Mouse (Mus musculus): Measurements from ENCODE around the gene Bean1. TPM values are rescaled to one million over a fixed set of nuclear protein-coding genes. Genes with fewer than 3 reads are reported as not detected.

The Bean1 gene
- polyA plus RNA-seq, 1 experiment from 2014 or later = not detected

DNA sequence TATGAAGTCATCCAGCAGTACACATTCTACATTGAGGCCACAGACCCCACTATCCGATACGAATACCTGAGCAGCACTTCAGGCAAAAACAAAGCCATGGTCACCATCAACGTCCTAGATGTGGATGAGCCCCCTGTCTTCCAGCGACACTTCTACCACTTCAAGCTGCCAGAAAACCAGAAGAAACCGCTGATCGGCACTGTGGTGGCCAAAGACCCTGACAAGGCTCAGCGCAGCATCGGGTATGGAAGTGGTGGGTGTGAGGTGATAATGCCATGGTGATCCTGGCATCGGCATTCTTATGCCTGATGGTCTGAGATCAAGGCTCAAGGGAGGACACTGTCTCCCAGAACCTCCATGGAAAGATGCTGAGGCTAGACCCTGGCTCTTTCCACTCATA is 39.3 kb upstream of the Bean1 start:
- H3K4me1 ChIP-seq (ENCODE audit: insufficient read depth) = no peaks in the 10 kb centered on the region
- no peak for TF ChIP-seq EP300 (IDR thresholded peaks at IDR 0.05; ENCODE audit: low read depth)
- no peak overlapping the region for H3K27ac ChIP-seq (ENCODE audit: low read depth)
- no peak for DNase-seq
- no peaks in the 10 kb centered on the region for H3K36me3 ChIP-seq (replicated peaks; ENCODE audit: insufficient read depth, low read length)
- 86% methylated on average over 9 of the region's 9 CpGs for WGBS (ENCODE audit: insufficient replicate concordance)
- H3K9me3 ChIP-seq (ENCODE audit: low read length) = no peaks in the 10 kb centered on the region
- no peak overlapping the region for H3K9ac ChIP-seq (replicated peaks)
- ATAC-seq = no peak
- no peaks in the 10 kb centered on the region for H3K27me3 ChIP-seq (ENCODE audit: insufficient read depth, low read length)
- no peak overlapping the region for H3K4me2 ChIP-seq (ENCODE audit: low read depth, low read length)
- no peak overlapping the region for H3K4me3 ChIP-seq (ENCODE audit: low read depth, low read length)

DNA sequence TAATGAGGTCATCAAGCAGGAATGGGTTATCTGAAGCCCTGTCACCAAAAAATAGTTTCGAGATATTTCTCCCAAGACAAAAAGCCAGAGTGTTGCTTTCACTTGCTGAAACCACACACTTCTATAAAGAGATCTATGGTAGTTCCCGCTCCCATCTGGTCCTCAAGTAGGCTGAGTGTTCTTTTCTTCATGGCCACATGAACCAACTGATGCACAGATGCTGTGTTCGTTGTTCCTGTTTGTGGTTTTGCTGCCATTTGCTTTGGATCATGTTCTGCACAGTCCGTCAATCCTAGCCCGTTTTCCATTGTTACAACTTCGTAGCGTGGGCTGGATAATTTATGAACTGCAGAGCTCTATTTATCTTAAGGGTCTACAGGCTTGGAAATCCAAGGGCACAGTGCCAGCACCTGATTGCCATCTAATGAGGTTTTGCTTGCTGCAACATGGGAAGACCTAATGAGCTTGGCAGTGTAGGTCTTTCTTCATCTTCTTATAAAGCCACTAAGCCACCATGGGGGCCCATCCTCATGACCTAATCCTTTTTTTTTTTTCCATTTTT is 38.7 kb upstream of the Bean1 start:
- no peaks in the 10 kb centered on the region for H3K4me1 ChIP-seq (ENCODE audit: insufficient read depth)
- H3K4me3 ChIP-seq (ENCODE audit: low read depth, low read length) = no peak overlapping the region
- H3K27ac ChIP-seq (ENCODE audit: low read depth) = no peak overlapping the region
- DNase-seq (no peak), ATAC-seq (no peak)
- no peak overlapping the region for H3K4me2 ChIP-seq (ENCODE audit: low read depth, low read length)
- 59% methylated on average over 7 of the region's 7 CpGs for WGBS (ENCODE audit: insufficient replicate concordance)
- no peaks in the 10 kb centered on the region for H3K36me3 ChIP-seq (replicated peaks; ENCODE audit: insufficient read depth, low read length)
- no peak for TF ChIP-seq CTCF (IDR thresholded peaks at IDR 0.05; ENCODE audit: low read depth)
- TF ChIP-seq EP300 (IDR thresholded peaks at IDR 0.05; ENCODE audit: low read depth) = no peak
- no peaks in the 10 kb centered on the region for H3K9me3 ChIP-seq (ENCODE audit: low read length)
- no peak overlapping the region for H3K9ac ChIP-seq (replicated peaks)
- H3K27me3 ChIP-seq (ENCODE audit: insufficient read depth, low read length) = no peaks in the 10 kb centered on the region

DNA sequence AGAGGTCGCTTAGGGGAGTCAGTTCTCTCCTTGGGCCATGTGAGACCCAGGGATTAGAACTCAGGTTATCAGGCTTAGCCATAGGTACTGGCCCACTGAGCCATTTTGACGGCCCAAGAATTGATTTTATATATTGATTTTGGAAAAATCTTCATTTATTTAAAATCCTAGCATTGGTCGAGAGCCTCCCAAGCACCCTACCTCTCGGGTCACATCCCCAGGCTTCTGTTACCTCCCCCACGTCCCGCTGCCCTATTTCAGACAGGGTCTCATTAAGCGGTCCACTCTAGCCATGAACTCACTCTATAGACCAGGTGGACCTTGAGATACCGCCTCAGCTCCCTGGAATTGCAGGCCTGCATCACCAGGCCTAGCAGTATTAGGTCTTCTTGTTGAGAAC is 35.7 kb upstream of the Bean1 start:
- Histone ChIP-seq H3K4me1 (ENCODE audit: insufficient read depth) (no peaks in the 10 kb centered on the region), H3K9ac (replicated peaks) (no peak overlapping the region), H3K36me3 (replicated peaks; ENCODE audit: insufficient read depth, low read length) (no peaks in the 10 kb centered on the region), H3K27me3 (ENCODE audit: insufficient read depth, low read length) (no peaks in the 10 kb centered on the region), H3K9me3 (ENCODE audit: low read length) (no peaks in the 10 kb centered on the region), H3K27ac (ENCODE audit: low read depth) (no peak overlapping the region), H3K4me2 (ENCODE audit: low read depth, low read length) (no peak overlapping the region), H3K4me3 (ENCODE audit: low read depth, low read length) (no peak overlapping the region)
- ATAC-seq (no peak), DNase-seq (no peak)
- no peak for TF ChIP-seq CTCF (IDR thresholded peaks at IDR 0.05; ENCODE audit: low read depth)
- no peak for TF ChIP-seq EP300 (IDR thresholded peaks at IDR 0.05; ENCODE audit: low read depth)
- 80% methylated on average over 8 of the region's 8 CpGs for WGBS (ENCODE audit: insufficient replicate concordance)

DNA sequence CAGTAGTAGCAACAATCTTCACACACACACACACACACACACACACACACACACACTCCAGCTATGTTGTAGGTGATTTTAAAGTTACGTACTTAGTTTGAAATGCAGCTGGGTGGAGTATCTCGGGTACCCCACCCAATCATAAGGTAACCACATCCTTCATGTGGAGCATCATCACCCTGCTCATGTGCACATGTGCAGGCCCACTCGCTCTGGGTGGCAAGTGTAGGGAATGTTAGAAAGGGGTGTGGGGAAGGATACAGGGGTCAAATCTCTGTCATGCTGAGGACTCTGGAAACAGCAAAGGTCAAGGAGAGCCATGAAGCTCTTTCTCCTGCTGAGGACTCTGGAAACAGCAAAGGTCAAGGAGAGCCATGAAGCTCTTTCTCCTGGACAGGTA is 34.0 kb upstream of the Bean1 start:
- ATAC-seq (no peak), DNase-seq (no peak)
- Histone ChIP-seq H3K4me3 (ENCODE audit: low read depth, low read length) (no peak overlapping the region), H3K27ac (ENCODE audit: low read depth) (no peak overlapping the region), H3K4me1 (ENCODE audit: insufficient read depth) (no peaks in the 10 kb centered on the region), H3K27me3 (ENCODE audit: insufficient read depth, low read length) (no peaks in the 10 kb centered on the region), H3K9me3 (ENCODE audit: low read length) (no peaks in the 10 kb centered on the region), H3K4me2 (ENCODE audit: low read depth, low read length) (no peak overlapping the region), H3K9ac (replicated peaks) (no peak overlapping the region), H3K36me3 (replicated peaks; ENCODE audit: insufficient read depth, low read length) (no peaks in the 10 kb centered on the region)
- no peak for TF ChIP-seq CTCF (IDR thresholded peaks at IDR 0.05; ENCODE audit: low read depth)
- no peak for TF ChIP-seq EP300 (IDR thresholded peaks at IDR 0.05; ENCODE audit: low read depth)
- WGBS (ENCODE audit: insufficient replicate concordance) = 77% methylated on average over 3 of the region's 3 CpGs

DNA sequence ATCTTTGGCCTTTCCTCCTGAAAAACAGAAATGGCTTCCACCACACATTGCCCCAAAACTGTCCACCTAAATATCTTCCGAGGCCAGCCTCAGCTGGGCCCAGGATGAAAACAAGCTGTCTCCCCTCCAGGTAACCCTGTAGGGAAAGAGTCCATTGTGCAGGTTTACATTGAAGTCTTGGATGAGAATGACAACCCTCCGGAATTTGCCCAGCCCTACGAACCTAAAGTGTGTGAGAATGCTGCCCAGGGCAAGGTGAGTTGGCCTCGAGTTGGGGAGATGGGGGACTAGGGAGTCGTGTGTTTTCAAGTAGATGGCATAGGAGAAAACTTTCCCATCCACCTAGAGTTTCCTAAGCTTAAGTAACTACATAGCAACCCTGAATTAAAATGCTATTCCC is 32.6 kb upstream of the Bean1 start:
- H3K36me3 ChIP-seq (replicated peaks; ENCODE audit: insufficient read depth, low read length) = no peaks in the 10 kb centered on the region
- TF ChIP-seq EP300 (IDR thresholded peaks at IDR 0.05; ENCODE audit: low read depth) (no peak), CTCF (IDR thresholded peaks at IDR 0.05; ENCODE audit: low read depth) (no peak)
- WGBS (ENCODE audit: insufficient replicate concordance) = 71% methylated on average over 5 of the region's 5 CpGs

DNA sequence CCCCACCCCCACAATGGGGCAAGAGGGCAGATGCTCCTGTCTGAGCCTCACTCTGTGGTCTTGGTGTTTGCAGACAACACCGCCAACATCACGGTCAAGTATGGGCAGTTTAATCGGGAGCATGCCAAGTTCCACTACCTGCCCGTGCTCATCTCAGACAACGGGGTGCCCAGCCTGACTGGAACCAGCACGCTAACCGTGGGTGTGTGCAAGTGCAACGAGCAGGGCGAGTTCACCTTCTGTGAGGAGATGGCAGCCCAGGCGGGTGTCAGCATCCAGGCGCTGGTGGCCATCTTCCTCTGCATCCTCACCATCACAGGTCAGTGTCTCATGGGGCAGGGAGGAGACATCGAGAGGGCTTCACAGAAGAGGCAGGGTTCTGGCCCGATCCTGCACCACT is 29.6 kb upstream of the Bean1 start:
- H3K27ac ChIP-seq (ENCODE audit: low read depth) = no peak overlapping the region
- no peak overlapping the region for H3K4me2 ChIP-seq (ENCODE audit: low read depth, low read length)
- H3K36me3 ChIP-seq (replicated peaks; ENCODE audit: insufficient read depth, low read length) = no peaks in the 10 kb centered on the region
- ATAC-seq (no peak), DNase-seq (no peak)
- TF ChIP-seq EP300 (IDR thresholded peaks at IDR 0.05; ENCODE audit: low read depth) (no peak), CTCF (IDR thresholded peaks at IDR 0.05; ENCODE audit: low read depth) (no peak)
- no peak overlapping the region for H3K4me3 ChIP-seq (ENCODE audit: low read depth, low read length)
- H3K27me3 ChIP-seq (ENCODE audit: insufficient read depth, low read length) = no peaks in the 10 kb centered on the region
- 84% methylated on average over 13 of the region's 13 CpGs for WGBS (ENCODE audit: insufficient replicate concordance)
- no peak overlapping the region for H3K9ac ChIP-seq (replicated peaks)
- no peaks in the 10 kb centered on the region for H3K9me3 ChIP-seq (ENCODE audit: low read length)
- no peaks in the 10 kb centered on the region for H3K4me1 ChIP-seq (ENCODE audit: insufficient read depth)

More for the DNA sequence above, 32.6 kb upstream of the Bean1 start:
- no peaks in the 10 kb centered on the region for H3K27me3 ChIP-seq (ENCODE audit: insufficient read depth, low read length)
- DNase-seq = no peak
- ATAC-seq = no peak
- no peak overlapping the region for H3K9ac ChIP-seq (replicated peaks)
- H3K4me1 ChIP-seq (ENCODE audit: insufficient read depth) = no peaks in the 10 kb centered on the region
- no peak overlapping the region for H3K4me2 ChIP-seq (ENCODE audit: low read depth, low read length)
- H3K27ac ChIP-seq (ENCODE audit: low read depth) = no peak overlapping the region
- no peak overlapping the region for H3K4me3 ChIP-seq (ENCODE audit: low read depth, low read length)
- H3K9me3 ChIP-seq (ENCODE audit: low read length) = no peaks in the 10 kb centered on the region

DNA sequence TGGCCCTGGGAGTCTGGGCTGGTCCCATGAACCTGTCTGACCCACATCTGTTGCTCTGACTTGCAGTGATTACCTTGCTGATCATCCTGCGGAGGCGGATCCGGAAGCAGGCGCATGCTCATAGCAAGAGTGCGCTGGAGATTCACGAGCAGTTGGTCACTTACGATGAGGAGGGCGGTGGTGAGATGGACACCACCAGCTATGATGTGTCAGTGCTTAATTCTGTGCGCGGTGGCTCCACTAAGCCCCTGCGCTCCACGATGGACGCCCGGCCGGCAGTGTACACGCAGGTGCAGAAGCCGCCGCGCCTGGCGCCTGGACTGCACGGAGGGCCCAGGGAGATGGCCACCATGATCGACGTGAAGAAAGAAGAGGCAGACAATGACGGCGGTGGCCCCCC is 27.8 kb upstream of the Bean1 start:
- Histone ChIP-seq H3K27me3 (ENCODE audit: insufficient read depth, low read length) (no peaks in the 10 kb centered on the region), H3K4me3 (ENCODE audit: low read depth, low read length) (no peak overlapping the region), H3K36me3 (replicated peaks; ENCODE audit: insufficient read depth, low read length) (no peaks in the 10 kb centered on the region), H3K9me3 (ENCODE audit: low read length) (no peaks in the 10 kb centered on the region), H3K9ac (replicated peaks) (no peak overlapping the region), H3K4me1 (ENCODE audit: insufficient read depth) (no peaks in the 10 kb centered on the region), H3K27ac (ENCODE audit: low read depth) (no peak overlapping the region), H3K4me2 (ENCODE audit: low read depth, low read length) (no peak overlapping the region)
- TF ChIP-seq EP300 (IDR thresholded peaks at IDR 0.05; ENCODE audit: low read depth) (no peak), CTCF (IDR thresholded peaks at IDR 0.05; ENCODE audit: low read depth) (no peak)
- no peak for DNase-seq
- WGBS (ENCODE audit: insufficient replicate concordance) = 86% methylated on average over 25 of the region's 25 CpGs
- no peak for ATAC-seq
